Mouse (Mus musculus) limb, embryonic 14.5 days (tissue): ENCODE measurements at regions not wholly inside any gene's neighbourhood (a gene's known extent, or its start where the extent isn't known, plus 50 kb on each side); places are given as distances from the start of the nearest gene placed in this dataset.

Source experiments
- ATAC-seq: fragments of 200-750 bp; cut with Nextera tagmentation; 2 replicates; pipeline ENCODE4 v1.8.0; 2017; ENCODE audit warnings: low read depth, moderate number of reproducible peaks, moderate TSS enrichment; ENCODE audit not compliant: low FRiP score
- DNase-seq: peaks from one replicate; pipeline ENCODE4 v3.0.0-alpha.2; 2015; ENCODE audit warnings: low spot score
- H3K27ac ChIP-seq: fragments of 300-500 bp; sonication (generic); replicated peaks from 2 replicates; pipeline ENCODE4 v1.5.1; 2014; ENCODE audit warnings: low read depth, mild to moderate bottlenecking, low read length, moderate library complexity, mixed read lengths
- H3K27me3 ChIP-seq: fragments of 300-500 bp; sonication (generic); 2 replicates; pipeline ENCODE4 v1.6.1; 2014; ENCODE audit warnings: low read length, mixed read lengths; ENCODE audit not compliant: control insufficient read depth, insufficient read depth
- H3K36me3 ChIP-seq: fragments of 300-500 bp; sonication (generic); 2 replicates; pipeline ENCODE4 v1.6.1; 2014; ENCODE audit warnings: mild to moderate bottlenecking, low read length, moderate library complexity, mixed read lengths; ENCODE audit not compliant: control insufficient read depth, insufficient read depth
- H3K4me1 ChIP-seq: fragments of 300-500 bp; sonication (generic); 2 replicates; pipeline ENCODE4 v1.6.1; 2014; ENCODE audit warnings: antibody characterized with exemption, low read length, mixed read lengths; ENCODE audit not compliant: control insufficient read depth, insufficient read depth
- H3K4me2 ChIP-seq: fragments of 300-500 bp; sonication (generic); replicated peaks from 2 replicates; pipeline ENCODE4 v1.6.1; 2014; ENCODE audit warnings: low read depth, mild to moderate bottlenecking, low read length, moderate library complexity; ENCODE audit not compliant: severe bottlenecking
- H3K4me3 ChIP-seq: fragments of 300-500 bp; sonication (generic); replicated peaks from 2 replicates; pipeline ENCODE4 v1.5.1; 2014; ENCODE audit warnings: low read length
- H3K9ac ChIP-seq: fragments of 300-500 bp; sonication (generic); 2 replicates; pipeline ENCODE4 v1.6.1; 2014; ENCODE audit warnings: mild to moderate bottlenecking, low read depth, low read length, moderate library complexity; ENCODE audit not compliant: severe bottlenecking
- H3K9me3 ChIP-seq: fragments of 300-500 bp; sonication (generic); 2 replicates; pipeline ENCODE4 v1.6.1; 2016; ENCODE audit warnings: low read length; ENCODE audit not compliant: control insufficient read depth
- POLR2A ChIP-seq: fragments of 200-500 bp; IDR thresholded peaks from 2 replicates; pipeline ENCODE4 v1.8.0; 2012; ENCODE audit warnings: inconsistent platforms, mild to moderate bottlenecking, moderate library complexity, borderline replicate concordance; ENCODE audit not compliant: insufficient read depth, insufficient read length; ENCODE audit errors: extremely low read depth
- WGBS: fragments of 180-500 bp; shearing (Covaris S2); extraction: QIAGEN DNeasy Blood & Tissue Kit; methylation state at CpG from one replicate; pipeline ENCODE4 v1.1.7; 2014; 5-methylcytosine and 5-hydroxymethylcytosine counted together

GRCm38 (mm10) chr10:22495975-22496496 lies 135.7 kb downstream of the Raet1d start:
- H3K9me3 ChIP-seq: no peaks in the 10 kb centered on the region
- H3K27ac ChIP-seq: no peak overlapping the region
- no peak overlapping the region for H3K4me2 ChIP-seq
- no peak for ATAC-seq
- H3K9ac ChIP-seq: no peak overlapping the region
- 46% methylated on average over 4 of the region's 4 CpGs for WGBS
- no peak for TF ChIP-seq POLR2A
- H3K36me3 ChIP-seq: no peaks in the 10 kb centered on the region
- no peaks in the 10 kb centered on the region for H3K4me1 ChIP-seq
- no peaks in the 10 kb centered on the region for H3K27me3 ChIP-seq
- DNase-seq: no peak
- no peak overlapping the region for H3K4me3 ChIP-seq
